Mouse (Mus musculus) heart, embryonic 14.5 days (tissue): ENCODE results near the gene Suclg2. TPM values are rescaled to one million over a fixed set of nuclear protein-coding genes. Genes with fewer than 3 reads are reported as not detected.

ENCODE experiments used
- ATAC-seq: fragments of 200-750 bp; cut with Nextera tagmentation; 2 replicates; pipeline ENCODE4 v1.8.0; 2017; ENCODE audit warnings: low read depth, moderate TSS enrichment; ENCODE audit not compliant: insufficient number of reproducible peaks, insufficient read depth, low FRiP score
- H3K27ac ChIP-seq, 2 experiments: fragments of 200-500 bp in 1 of 2; fragments of 300-500 bp in 1 of 2; sonication (generic) in 1 of 2; replicated peaks in 1 of 2; 2 replicates each; pipeline ENCODE4 v1.5.1; 2012 to 2014; ENCODE audit warnings: low read depth in 2 of 2, low read length in 2 of 2, control low read depth in 1 of 2, mild to moderate bottlenecking in 1 of 2, mixed read lengths in 1 of 2; ENCODE audit not compliant: control insufficient read depth in 1 of 2, insufficient read depth in 1 of 2
- H3K27me3 ChIP-seq: fragments of 300-500 bp; sonication (generic); 2 replicates; pipeline ENCODE4 v1.6.1; 2014; ENCODE audit warnings: mild to moderate bottlenecking, low read length, control low read depth; ENCODE audit not compliant: control insufficient read depth, insufficient read depth
- H3K36me3 ChIP-seq: fragments of 300-500 bp; sonication (generic); 2 replicates; pipeline ENCODE4 v1.6.1; 2014; ENCODE audit warnings: mild to moderate bottlenecking, control low read depth, low read length, mixed read lengths; ENCODE audit not compliant: control insufficient read depth, insufficient read depth
- H3K4me1 ChIP-seq, 2 experiments: fragments of 200-500 bp in 1 of 2; fragments of 300-500 bp in 1 of 2; sonication (generic) in 1 of 2; 2 replicates each; pipeline ENCODE4 v1.6.1; 2012 to 2014; ENCODE audit warnings: low read length in 2 of 2, control low read depth in 1 of 2, mixed read lengths in 1 of 2; ENCODE audit not compliant: control insufficient read depth in 2 of 2, insufficient read depth in 2 of 2
- H3K4me2 ChIP-seq: fragments of 300-500 bp; sonication (generic); 2 replicates; pipeline ENCODE4 v1.6.1; 2014; ENCODE audit warnings: mild to moderate bottlenecking, low read length
- H3K4me3 ChIP-seq, 2 experiments: fragments of 200-500 bp in 1 of 2; fragments of 300-500 bp in 1 of 2; sonication (generic) in 1 of 2; 2 replicates each; pipeline ENCODE4 v1.5.1; 2012 to 2014; ENCODE audit warnings: low read length in 2 of 2, mild to moderate bottlenecking in 2 of 2, control low read depth in 1 of 2, low read depth in 1 of 2, moderate library complexity in 1 of 2; ENCODE audit not compliant: control insufficient read depth in 1 of 2, insufficient read depth in 1 of 2
- H3K9ac ChIP-seq: fragments of 300-500 bp; sonication (generic); 2 replicates; pipeline ENCODE4 v1.6.1; 2014; ENCODE audit warnings: mild to moderate bottlenecking, low read length
- H3K9me3 ChIP-seq: fragments of 300-500 bp; sonication (generic); 2 replicates; pipeline ENCODE4 v1.6.1; 2016; ENCODE audit warnings: low read length, control low read depth; ENCODE audit not compliant: control insufficient read depth
- WGBS: fragments of 180-500 bp; shearing (Covaris S2); extraction: QIAGEN DNeasy Blood & Tissue Kit; methylation state at CpG from one replicate; pipeline ENCODE4 v1.1.7; 2014; 5-methylcytosine and 5-hydroxymethylcytosine counted together
- polyA plus RNA-seq: library from polyadenylated mRNA; unstranded; fragments of >200 nt; fragmentation: Nextera tagmentation; extraction: Ambion mirVana; gene quantifications from 2 replicates; pipeline ENCODE4 v1.2.1, GENCODE M21; 2014

Gene Suclg2
- polyA plus RNA-seq, 1 experiment from 2014 or later: 112 TPM

DNA sequence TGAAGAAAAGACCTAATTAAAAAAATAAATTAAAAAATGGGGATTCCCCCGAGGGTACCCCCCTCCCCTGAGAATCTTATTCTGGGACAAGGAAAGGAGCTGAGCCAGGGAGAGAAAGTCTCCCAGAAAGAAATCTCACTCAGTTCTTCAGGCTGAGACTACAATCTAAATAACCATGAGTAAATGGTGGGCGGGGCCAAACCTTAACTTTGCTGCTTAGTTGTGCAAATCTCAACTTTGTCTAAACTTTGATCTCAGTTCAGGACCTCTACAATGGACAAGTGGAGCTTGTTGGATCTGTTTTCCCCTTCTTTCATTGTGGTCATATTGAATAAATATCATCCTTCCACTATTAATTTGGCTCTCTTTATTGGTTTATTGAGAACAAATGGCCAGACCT is 272.4 kb downstream of the Suclg2 start:
- Histone ChIP-seq H3K27me3 (no peaks in the 10 kb centered on the region), H3K9ac (no peak overlapping the region), H3K27ac (no peak overlapping the region), H3K36me3 (no peaks in the 10 kb centered on the region), H3K9me3 (no peaks in the 10 kb centered on the region), H3K4me1 (no peaks in the 10 kb centered on the region), H3K4me3 (no peak overlapping the region), H3K4me2 (no peak overlapping the region)
- WGBS: 85% methylated on average over 2 of the region's 2 CpGs
- no peak for ATAC-seq

DNA sequence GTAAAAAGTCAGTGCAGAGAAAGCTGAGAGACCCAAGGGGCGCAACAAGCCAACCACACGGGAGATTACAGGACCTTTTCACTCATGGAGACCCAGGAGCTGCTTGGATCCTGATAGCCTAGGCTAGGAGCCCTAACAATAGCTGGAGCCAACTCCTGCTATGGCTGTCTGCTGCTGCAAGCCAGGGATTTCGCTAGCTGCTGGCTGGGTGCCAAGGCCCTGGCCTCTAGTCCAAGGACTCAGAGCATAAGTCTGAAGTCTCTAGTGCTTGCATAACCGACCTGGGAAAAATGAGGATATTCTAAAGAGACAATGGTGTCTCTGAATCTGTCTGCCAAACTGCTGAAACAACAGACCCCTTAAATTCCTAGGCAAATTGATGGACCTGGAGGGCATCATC is 273.6 kb downstream of the Suclg2 start:
- 54% methylated on average over 4 of the region's 4 CpGs for WGBS
- ATAC-seq: no peak
- no peaks in the 10 kb centered on the region for H3K4me1 ChIP-seq
- H3K9ac ChIP-seq: no peak overlapping the region
- no peak overlapping the region for H3K27ac ChIP-seq
- H3K36me3 ChIP-seq: no peaks in the 10 kb centered on the region
- H3K4me3 ChIP-seq: no peak overlapping the region
- no peaks in the 10 kb centered on the region for H3K27me3 ChIP-seq
- H3K9me3 ChIP-seq: peaks cover 3% of the 10 kb centered on the region; the same call in 1 of the 2 replicates
- H3K4me2 ChIP-seq: no peak overlapping the region
